Mouse (Mus musculus): ENCODE results near the gene Retreg3.

DNA sequence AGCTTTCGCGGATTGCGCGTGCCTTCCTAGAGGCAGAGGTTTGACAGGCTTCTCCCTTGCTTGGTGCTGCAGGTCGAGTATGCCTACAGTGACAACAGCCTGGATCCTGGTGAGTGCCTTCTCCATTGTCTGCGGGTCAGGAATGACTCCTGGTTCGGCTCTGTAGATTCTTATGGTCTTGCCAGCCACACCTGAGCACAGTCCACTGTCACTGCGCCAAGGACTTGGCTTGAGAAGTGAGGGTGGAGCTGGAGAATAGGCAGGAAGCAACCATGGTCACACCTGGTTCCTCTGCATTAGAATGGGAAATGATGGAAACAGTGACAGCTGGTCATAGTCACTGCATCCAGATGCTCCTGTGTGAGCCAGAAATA lies 32.0 kb downstream of the Retreg3 start:
- no peak for TF ChIP-seq CTCF (IDR thresholded peaks at IDR 0.05; ENCODE audit: extremely low read depth, insufficient read depth, insufficient read length, insufficient replicate concordance)
- TF ChIP-seq POLR2A (IDR thresholded peaks at IDR 0.05; ENCODE audit: low read depth, low read length), result no peak
